Mouse (Mus musculus) stomach, embryonic 15.5 days (tissue): Measurements from ENCODE around the gene Gm3045. TPM values are rescaled to one million over a fixed set of nuclear protein-coding genes. Genes with fewer than 3 reads are reported as not detected.

Experiments used
- ATAC-seq: fragments of 200-750 bp; cut with Nextera tagmentation; 2 replicates; pipeline ENCODE4 v1.8.0; 2017; ENCODE audit warnings: low read depth, moderate number of reproducible peaks, moderate TSS enrichment; ENCODE audit not compliant: insufficient read depth, low FRiP score
- H3K27ac ChIP-seq: fragments of 300-500 bp; sonication (generic); 2 replicates; pipeline ENCODE4 v1.5.1; 2015; ENCODE audit warnings: mild to moderate bottlenecking, inconsistent platforms
- H3K27me3 ChIP-seq: fragments of 300-500 bp; sonication (generic); replicated peaks from 2 replicates; pipeline ENCODE4 v1.6.1; 2015; ENCODE audit warnings: inconsistent platforms
- H3K36me3 ChIP-seq: fragments of 300-500 bp; sonication (generic); 2 replicates; pipeline ENCODE4 v1.6.1; 2015; ENCODE audit warnings: inconsistent platforms
- H3K4me1 ChIP-seq: fragments of 300-500 bp; sonication (generic); 2 replicates; pipeline ENCODE4 v1.6.1; 2015; ENCODE audit warnings: inconsistent platforms
- H3K4me2 ChIP-seq: fragments of 300-500 bp; sonication (generic); 2 replicates; pipeline ENCODE4 v1.6.1; 2015; ENCODE audit warnings: mild to moderate bottlenecking, inconsistent platforms
- H3K4me3 ChIP-seq: fragments of 300-500 bp; sonication (generic); replicated peaks from 2 replicates; pipeline ENCODE4 v1.5.1; 2015; ENCODE audit warnings: inconsistent platforms
- H3K9ac ChIP-seq: fragments of 300-500 bp; sonication (generic); 2 replicates; pipeline ENCODE4 v1.6.1; 2015; ENCODE audit warnings: inconsistent platforms
- H3K9me3 ChIP-seq: fragments of 300-500 bp; sonication (generic); 2 replicates; pipeline ENCODE4 v1.6.1; 2016; ENCODE audit warnings: inconsistent platforms
- WGBS: fragments of 180-500 bp; shearing (Covaris S2); methylation state at CpG from one replicate; pipeline ENCODE4 v1.1.7; 2015; 5-methylcytosine and 5-hydroxymethylcytosine counted together
- polyA plus RNA-seq: library from polyadenylated mRNA; unstranded; fragments of >200 nt; fragmentation: Nextera tagmentation; extraction: Ambion mirVana; gene quantifications from 2 replicates; pipeline ENCODE4 v1.2.1, GENCODE M21; 2015

The Gm3045 gene
- polyA plus RNA-seq, 1 experiment from 2014 or later = not detected

DNA sequence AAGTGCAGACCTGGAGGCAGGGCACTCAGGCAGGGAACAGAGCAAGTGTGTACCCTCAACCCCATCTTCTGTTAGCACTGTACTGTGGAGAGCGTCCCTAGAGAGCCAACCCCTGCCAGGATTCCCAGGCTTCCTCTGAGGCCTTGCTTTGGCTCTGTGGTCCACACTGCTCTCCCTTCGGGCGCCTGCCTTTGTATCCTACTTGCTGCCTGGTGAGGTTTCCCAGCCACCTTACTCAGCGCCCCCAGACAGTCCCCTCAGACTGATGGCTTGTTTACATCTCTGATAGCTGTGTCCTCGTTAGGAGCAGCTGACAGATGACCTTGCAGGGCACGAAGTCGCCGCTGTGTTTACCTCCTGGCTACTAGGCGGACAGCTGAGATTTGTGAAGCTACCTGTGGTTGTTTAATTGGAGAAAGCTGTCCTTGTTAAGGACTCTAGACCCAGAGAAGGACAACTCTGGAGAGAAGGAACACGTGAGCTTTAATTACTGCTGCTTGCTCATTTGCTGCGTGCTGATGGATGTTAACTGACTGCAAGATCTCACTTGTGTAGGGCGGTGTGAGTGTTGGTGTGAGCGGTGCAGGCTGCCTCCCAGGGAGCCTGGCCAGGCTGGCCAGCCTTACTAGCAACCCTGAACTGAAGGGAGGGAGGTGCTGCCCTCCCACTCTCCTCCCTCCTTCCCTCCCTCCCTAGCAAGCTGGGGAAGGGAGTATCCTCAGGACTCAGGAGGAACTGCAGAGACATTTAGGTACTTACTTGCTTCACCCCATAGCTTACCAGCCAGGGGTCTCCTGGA lies 7.5 kb upstream of the Gm3045 start:
- H3K4me2 ChIP-seq = no peak overlapping the region
- 22% methylated on average over 13 of the region's 13 CpGs for WGBS
- H3K4me3 ChIP-seq = no peak overlapping the region
- H3K9ac ChIP-seq = no peak overlapping the region
- no peaks in the 10 kb centered on the region for H3K9me3 ChIP-seq
- H3K4me1 ChIP-seq = peaks cover 3% of the 10 kb centered on the region; the same call in 1 of the 2 replicates
- no peak for ATAC-seq
- no peak overlapping the region for H3K27ac ChIP-seq
- no peaks in the 10 kb centered on the region for H3K36me3 ChIP-seq
- H3K27me3 ChIP-seq = 0 out of 2 replicates have a peak, but pooled peaks cover 3% of the 10 kb centered on the region

DNA sequence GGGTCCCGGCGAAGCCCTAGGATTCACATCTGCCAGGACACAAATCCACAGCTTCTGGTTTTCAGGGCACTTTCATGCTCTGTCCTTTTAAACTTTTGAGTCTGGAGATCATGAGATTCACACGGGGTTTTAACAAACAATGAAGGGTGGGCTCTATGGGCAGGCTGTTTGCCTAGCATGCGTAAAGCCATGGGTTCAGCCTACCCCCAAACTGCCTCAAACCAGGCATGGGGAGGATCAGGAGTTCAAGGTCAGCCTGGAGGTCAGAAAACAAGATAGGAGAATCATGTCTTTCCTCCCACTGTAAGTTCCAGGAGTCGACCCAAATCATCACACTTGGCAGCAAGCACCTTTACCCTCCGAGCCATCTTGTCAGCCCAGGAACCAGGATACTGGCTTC lies 6.9 kb upstream of the Gm3045 start:
- Histone ChIP-seq H3K4me3 (no peak overlapping the region), H3K9me3 (no peaks in the 10 kb centered on the region), H3K27me3 (0 out of 2 replicates have a peak, but pooled peaks cover 3% of the 10 kb centered on the region), H3K27ac (no peak overlapping the region), H3K4me2 (no peak overlapping the region), H3K36me3 (no peaks in the 10 kb centered on the region), H3K4me1 (peaks cover 3% of the 10 kb centered on the region; the same call in 1 of the 2 replicates), H3K9ac (no peak overlapping the region)
- ATAC-seq = no peak
- WGBS = 56% methylated on average over 6 of the region's 6 CpGs

DNA sequence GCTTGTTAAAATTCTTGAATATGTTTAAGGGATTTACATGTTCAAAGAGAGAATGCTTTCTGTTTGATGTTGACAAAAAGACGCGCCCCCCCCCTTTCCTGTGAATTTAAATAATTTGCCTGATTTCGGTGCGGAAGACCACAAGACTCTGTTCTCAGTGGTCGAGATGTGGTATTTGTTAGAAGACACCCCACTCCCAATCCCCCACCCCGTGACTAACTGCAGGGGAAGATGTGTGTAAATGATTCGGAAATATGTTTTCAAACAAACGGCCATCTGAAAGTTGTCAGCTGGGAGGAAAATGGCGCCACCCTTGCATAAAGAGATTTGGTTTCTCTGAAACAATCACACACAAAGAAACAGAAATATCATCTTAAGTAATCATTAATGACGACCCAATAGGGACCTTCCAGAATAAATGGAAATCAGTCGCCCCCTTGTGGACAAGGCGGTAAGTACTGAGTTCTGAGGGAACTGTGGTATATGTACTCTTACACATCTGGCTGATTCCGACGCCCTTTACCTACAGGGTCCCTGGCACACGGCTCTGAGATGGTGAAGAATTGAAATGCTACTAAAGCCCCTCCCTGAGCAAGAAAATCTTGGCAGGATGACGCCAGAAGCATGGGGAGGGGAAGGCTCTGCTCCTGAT lies 4.2 kb upstream of the Gm3045 start:
- Histone ChIP-seq H3K27ac (no peak overlapping the region), H3K36me3 (no peaks in the 10 kb centered on the region), H3K4me1 (peaks cover 3% of the 10 kb centered on the region; the same call in 1 of the 2 replicates), H3K4me3 (no peak overlapping the region), H3K9me3 (no peaks in the 10 kb centered on the region), H3K4me2 (peak overlapping the region; percentile 31; the same call in 1 of the 2 replicates), H3K9ac (no peak overlapping the region), H3K27me3 (0 out of 2 replicates have a peak, but pooled peaks cover 3% of the 10 kb centered on the region)
- WGBS = 14% methylated on average over 16 of the region's 16 CpGs
- ATAC-seq = no peak; the same call in 1 of the 2 replicates

DNA sequence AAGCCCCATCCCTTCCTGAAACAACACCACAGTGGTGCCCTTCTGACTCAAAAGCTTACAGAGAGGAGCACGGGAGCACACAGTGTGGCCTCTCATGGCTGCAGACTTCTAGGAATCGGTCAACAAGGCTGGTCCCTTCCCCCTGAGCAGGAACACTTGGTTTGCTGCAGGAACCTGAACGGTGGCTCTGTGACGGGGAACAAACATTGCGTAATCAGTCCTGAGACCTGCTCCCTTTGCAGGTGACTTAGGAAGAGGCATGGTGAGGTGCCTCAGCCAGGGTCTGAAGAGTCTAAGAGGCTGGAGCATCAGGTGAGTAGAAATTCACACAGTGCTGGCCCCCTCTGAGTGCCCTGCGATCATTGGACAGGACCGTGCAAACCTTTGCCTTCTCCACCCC lies 463 bp upstream of the Gm3045 start:
- H3K4me2 ChIP-seq = no peak overlapping the region
- no peak overlapping the region for H3K4me3 ChIP-seq
- H3K27me3 ChIP-seq = 0 out of 2 replicates have a peak, but pooled peaks cover 3% of the 10 kb centered on the region
- H3K4me1 ChIP-seq = peaks cover 3% of the 10 kb centered on the region; the same call in 1 of the 2 replicates
- H3K9ac ChIP-seq = no peak overlapping the region
- H3K27ac ChIP-seq = no peak overlapping the region
- 62% methylated on average over 7 of the region's 7 CpGs for WGBS
- ATAC-seq = peak; percentile 19; the same call in 1 of the 2 replicates
- no peaks in the 10 kb centered on the region for H3K9me3 ChIP-seq
- H3K36me3 ChIP-seq = no peaks in the 10 kb centered on the region

DNA sequence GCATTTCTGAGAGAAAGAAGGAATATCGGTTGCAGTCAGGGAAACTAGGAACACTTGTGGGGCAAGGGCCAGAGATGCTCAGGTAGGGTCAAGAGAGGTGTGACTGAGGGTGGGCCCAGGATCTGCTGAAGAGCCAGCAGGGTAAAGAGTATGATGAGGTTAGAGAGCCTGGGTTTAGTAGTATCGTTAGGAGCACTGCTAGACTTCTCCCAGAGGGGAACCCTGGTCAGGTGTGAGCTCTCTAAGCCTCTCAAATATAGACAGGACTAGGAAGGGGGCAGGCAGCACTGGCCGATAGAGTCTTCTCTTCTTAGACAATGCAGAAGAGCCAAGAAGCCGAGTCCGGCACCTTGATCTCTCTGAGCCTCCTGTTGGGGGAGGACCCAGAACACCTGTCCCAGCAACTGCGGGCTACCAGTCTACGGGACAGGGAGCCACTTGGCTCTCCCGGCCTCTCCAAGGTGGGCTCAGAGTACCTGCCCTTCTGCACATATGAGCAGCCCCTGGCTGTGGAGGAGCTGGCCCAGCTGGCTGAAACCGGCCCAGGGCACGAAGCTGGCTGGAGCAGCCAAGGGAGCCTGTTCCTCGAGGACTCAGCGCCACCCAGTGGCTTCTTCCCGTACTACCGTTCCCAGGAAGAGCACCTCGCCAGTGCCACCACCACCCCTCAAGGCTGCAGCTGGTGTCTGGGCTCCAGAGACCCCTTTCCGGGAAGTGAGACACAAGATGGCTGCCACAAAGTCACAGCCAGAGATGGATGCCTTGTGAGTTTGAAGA lies 2.5 kb downstream of the Gm3045 start:
- Histone ChIP-seq H3K9ac (no peak overlapping the region), H3K27ac (no peak overlapping the region), H3K27me3 (no peaks in the 10 kb centered on the region), H3K4me1 (no peaks in the 10 kb centered on the region), H3K4me3 (no peak overlapping the region), H3K36me3 (no peaks in the 10 kb centered on the region), H3K9me3 (no peaks in the 10 kb centered on the region), H3K4me2 (no peak overlapping the region)
- ATAC-seq = peak; percentile 47
- WGBS = 28% methylated on average over 16 of the region's 16 CpGs

DNA sequence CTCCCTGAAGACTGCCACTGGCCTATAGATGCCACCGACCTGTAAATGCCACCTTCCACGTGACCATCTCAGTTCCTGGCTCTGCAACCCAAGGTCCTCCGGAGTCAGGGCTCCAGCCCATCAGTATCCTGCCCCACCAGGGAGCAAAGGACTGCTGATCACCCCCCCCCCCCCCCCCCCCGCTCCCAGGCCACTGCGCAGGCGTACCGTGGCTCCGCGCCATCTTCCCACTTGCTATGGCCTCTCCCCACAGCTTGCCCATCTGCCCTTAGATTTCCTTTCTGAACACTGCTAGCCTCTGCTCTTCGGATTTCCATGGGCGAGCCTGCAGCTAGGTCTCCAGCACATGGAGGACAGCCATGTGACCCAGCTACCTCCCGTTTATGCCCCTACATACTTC lies 6.1 kb downstream of the Gm3045 start:
- no peaks in the 10 kb centered on the region for H3K9me3 ChIP-seq
- no peaks in the 10 kb centered on the region for H3K36me3 ChIP-seq
- H3K27ac ChIP-seq = no peak overlapping the region
- WGBS = 82% methylated on average over 11 of the region's 12 CpGs
- H3K9ac ChIP-seq = no peak overlapping the region
- H3K27me3 ChIP-seq = peaks cover 8% of the 10 kb centered on the region; the same call in 1 of the 2 replicates
- H3K4me3 ChIP-seq = no peak overlapping the region
- H3K4me2 ChIP-seq = no peak overlapping the region
- no peak for ATAC-seq
- H3K4me1 ChIP-seq = 0 out of 2 replicates have a peak, but pooled peaks cover 5% of the 10 kb centered on the region

DNA sequence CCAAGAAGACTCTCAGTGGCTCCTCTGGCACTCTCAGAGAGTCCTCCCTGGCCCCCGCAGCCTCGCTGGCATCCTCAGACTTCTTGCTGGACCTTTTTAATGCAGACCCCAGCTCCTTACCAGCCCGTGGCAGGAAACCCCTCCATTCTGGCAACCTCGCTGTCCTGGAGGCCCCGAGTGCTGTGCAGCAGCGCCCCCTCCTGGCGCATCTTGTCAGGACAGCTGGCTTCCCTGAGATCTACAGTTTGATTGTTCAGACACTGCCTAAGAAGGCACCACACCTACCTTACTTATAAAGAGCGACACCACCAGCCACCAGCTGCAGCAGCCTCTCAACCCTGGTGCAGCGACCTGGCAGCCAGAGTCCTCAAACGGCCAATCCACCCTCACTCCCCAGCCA lies 7.1 kb downstream of the Gm3045 start:
- H3K4me2 ChIP-seq = no peak overlapping the region
- H3K27ac ChIP-seq = no peak overlapping the region
- no peak overlapping the region for H3K4me3 ChIP-seq
- no peaks in the 10 kb centered on the region for H3K36me3 ChIP-seq
- whole genome bisulfite sequencing = 16% methylated on average over 10 of the region's 10 CpGs
- peaks cover 18% of the 10 kb centered on the region for H3K27me3 ChIP-seq
- no peak for ATAC-seq
- H3K9me3 ChIP-seq = no peaks in the 10 kb centered on the region
- H3K4me1 ChIP-seq = peaks cover 7% of the 10 kb centered on the region; the same call in 1 of the 2 replicates
- no peak overlapping the region for H3K9ac ChIP-seq

DNA sequence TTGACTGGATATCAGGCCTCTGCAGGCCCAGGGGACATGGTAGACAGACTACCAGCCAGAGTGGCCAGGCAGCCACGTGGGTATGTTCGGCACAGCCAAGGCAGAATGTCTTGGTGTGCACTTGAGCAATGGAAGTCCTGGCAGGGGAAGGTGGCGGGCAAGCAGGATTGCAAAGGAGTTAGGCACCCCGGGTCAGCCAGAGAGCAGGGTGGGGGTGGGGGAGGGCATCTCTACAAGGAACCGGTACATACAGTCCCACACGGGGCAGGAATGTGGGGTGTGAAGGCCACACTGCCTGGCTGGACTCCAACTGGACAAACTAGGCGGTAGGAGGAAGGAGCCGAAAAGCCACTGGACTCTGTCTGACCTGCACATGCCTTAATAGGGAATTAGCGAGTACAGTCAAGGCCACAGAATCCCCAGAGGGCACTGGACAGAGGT lies 7.9 kb downstream of the Gm3045 start:
- ATAC-seq = no peak

DNA sequence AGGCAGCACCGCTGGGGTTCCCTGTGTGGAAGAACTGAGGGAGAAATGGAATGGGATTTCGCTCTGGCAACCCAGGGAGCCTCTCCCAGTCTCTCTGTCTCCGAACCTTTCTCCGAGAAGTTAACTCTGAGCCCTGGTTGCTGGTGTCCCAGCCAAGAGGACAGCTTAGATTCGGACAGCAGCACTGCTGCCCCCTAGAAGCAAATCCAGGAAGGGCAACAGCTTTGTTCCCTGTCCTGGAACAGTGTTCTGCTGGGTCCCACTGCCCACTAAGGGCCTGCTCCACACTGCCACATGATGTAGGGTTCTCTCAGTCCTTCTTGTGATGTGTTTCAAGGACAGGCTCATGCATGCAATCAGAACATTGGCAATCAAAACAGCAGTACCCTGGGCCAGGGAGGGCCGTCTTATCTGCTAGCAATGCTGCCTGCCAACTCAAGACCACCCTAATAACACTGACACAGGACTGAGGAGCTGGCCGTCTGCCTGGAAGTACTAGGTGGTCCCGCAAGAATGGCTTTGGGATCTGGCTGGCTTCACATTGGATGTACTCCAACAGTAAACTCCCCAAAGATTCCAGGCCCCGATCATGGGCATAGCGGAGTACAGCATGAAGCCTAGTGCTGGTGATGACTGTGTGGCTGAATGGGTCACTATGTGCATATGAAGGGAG lies 9.4 kb downstream of the Gm3045 start:
- H3K9ac ChIP-seq = no peak overlapping the region
- H3K4me3 ChIP-seq = no peak overlapping the region
- H3K27ac ChIP-seq = no peak overlapping the region
- H3K4me1 ChIP-seq = peaks cover 13% of the 10 kb centered on the region; the same call in 1 of the 2 replicates
- no peaks in the 10 kb centered on the region for H3K36me3 ChIP-seq
- no peaks in the 10 kb centered on the region for H3K9me3 ChIP-seq
- H3K4me2 ChIP-seq = no peak overlapping the region
- no peak for ATAC-seq
- WGBS = 58% methylated on average over 10 of the region's 10 CpGs
- H3K27me3 ChIP-seq = peaks cover 35% of the 10 kb centered on the region

More for the DNA sequence above, 7.9 kb downstream of the Gm3045 start:
- Histone ChIP-seq H3K36me3 (no peaks in the 10 kb centered on the region), H3K4me1 (peaks cover 13% of the 10 kb centered on the region; the same call in 1 of the 2 replicates), H3K27me3 (peaks cover 27% of the 10 kb centered on the region), H3K9me3 (no peaks in the 10 kb centered on the region), H3K9ac (no peak overlapping the region), H3K4me3 (no peak overlapping the region), H3K27ac (no peak overlapping the region), H3K4me2 (no peak overlapping the region)
- WGBS = 67% methylated on average over 9 of the region's 9 CpGs

DNA sequence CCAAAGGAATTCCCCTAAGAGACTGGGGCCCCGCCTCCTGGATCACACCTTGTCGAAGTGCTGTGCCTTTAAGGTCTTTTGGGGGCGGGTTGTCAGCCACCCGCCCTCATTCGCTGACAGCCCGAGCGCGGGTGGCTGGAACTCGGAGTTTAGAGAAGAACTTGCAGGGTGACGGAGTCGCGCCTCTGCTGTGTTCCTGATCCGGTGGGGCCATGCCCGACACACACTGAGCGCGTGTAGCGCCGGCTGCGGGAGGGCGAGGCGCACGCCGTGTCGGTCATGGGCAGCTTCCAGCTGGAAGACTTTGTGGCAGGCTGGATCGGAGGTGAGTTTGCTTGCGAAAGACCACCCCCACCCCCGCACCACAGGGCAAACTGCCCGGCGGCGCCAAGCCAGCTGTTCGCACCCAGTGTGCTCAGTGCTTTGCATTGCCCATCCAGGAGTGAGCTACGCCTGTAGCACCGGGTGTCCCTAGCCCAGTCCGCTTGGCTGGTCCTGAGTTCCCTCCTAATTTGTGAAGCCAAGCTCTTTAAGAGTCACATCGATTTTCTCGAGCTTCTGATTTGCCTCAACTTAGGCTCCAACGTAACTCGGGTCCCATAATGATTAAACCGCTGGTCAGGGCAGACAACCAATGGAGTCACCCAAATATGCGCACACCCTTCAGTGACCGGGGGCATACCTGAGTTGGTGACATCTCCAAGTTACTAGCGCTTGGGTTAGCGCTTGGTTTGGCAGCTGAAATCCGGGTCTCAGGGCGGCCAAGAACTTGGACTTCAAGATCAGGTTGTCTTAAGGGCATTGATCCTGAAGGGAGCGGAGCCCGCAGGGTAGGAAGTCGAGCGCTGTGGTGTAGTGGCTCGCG lies 12.0 kb downstream of the Gm3045 start, which contains the start of gene Slc25a48:
Gene Slc25a48, plus strand, starts transcription at position 145 of the 865 bp plus-strand sequence.
- H3K9me3 ChIP-seq = no peaks in the 10 kb centered on the region
- no peak within 1 kb of the TSS for H3K9ac ChIP-seq
- H3K36me3 ChIP-seq = no peaks in the 10 kb centered on the region
- H3K27ac ChIP-seq = no peak within 1 kb of the TSS
- peak within 1 kb of the TSS; percentile 42 for H3K4me3 ChIP-seq
- WGBS = 2% methylated on average over 51 of the region's 51 CpGs
- H3K4me2 ChIP-seq = peak within 1 kb of the TSS; percentile 91
- peak; percentile 57 for ATAC-seq
- H3K27me3 ChIP-seq = peaks cover 35% of the 10 kb centered on the region
- peaks cover 13% of the 10 kb centered on the region; the same call in 1 of the 2 replicates for H3K4me1 ChIP-seq
